Mouse (Mus musculus) spleen, adult 2 months (tissue): ENCODE data around the gene Fcgr2b. TPM values are rescaled to one million over a fixed set of nuclear protein-coding genes. Genes with fewer than 3 reads are reported as not detected.
"Not testable (repeated sequence)": the region's sequence is repeated elsewhere in the genome, so short reads cannot be mapped to it uniquely, and the experiment has no call there.

ENCODE experiments used
- DNase-seq, 2 experiments: peaks; one replicate each; pipeline versions ENCODE4 v3.0.0 to v3.0.0-alpha.2; 2012 to 2021; ENCODE audit warnings: low spot score in 2 of 2, low read depth in 1 of 2
- H3K27ac ChIP-seq: fragments of 200-500 bp; 2 replicates; pipeline ENCODE4 v1.5.1; 2012; ENCODE audit warnings: low read length, inconsistent platforms; ENCODE audit not compliant: insufficient read depth
- H3K27me3 ChIP-seq: fragments of 200-500 bp; 2 replicates; pipeline ENCODE4 v1.6.1; 2012; ENCODE audit warnings: mild to moderate bottlenecking, moderate library complexity, low read length, inconsistent platforms; ENCODE audit not compliant: control insufficient read depth, insufficient read depth
- H3K36me3 ChIP-seq: fragments of 200-500 bp; 2 replicates; pipeline ENCODE4 v1.6.1; 2012; ENCODE audit warnings: mild to moderate bottlenecking, low read length, inconsistent platforms; ENCODE audit not compliant: control insufficient read depth, insufficient read depth
- H3K4me1 ChIP-seq: fragments of 200-500 bp; 2 replicates; pipeline ENCODE4 v1.6.1; 2011; ENCODE audit warnings: inconsistent platforms; ENCODE audit not compliant: control insufficient read depth, insufficient read depth, insufficient read length
- H3K4me3 ChIP-seq: fragments of 200-500 bp; 2 replicates; pipeline ENCODE4 v1.5.1; 2011; ENCODE audit warnings: mild to moderate bottlenecking, inconsistent platforms; ENCODE audit not compliant: insufficient read depth, insufficient read length; ENCODE audit errors: extremely low read depth
- CTCF ChIP-seq: fragments of 200-500 bp; IDR thresholded peaks from 2 replicates; pipeline ENCODE4 v1.5.1; 2011; ENCODE audit warnings: mild to moderate bottlenecking, inconsistent platforms; ENCODE audit not compliant: insufficient read depth, insufficient read length, insufficient replicate concordance; ENCODE audit errors: extremely low read depth
- POLR2A ChIP-seq: fragments of 200-500 bp; IDR thresholded peaks from 2 replicates; pipeline ENCODE4 v1.6.1; 2011; ENCODE audit warnings: low read depth, low read length, inconsistent platforms
- WGBS: fragments of 180-500 bp; shearing (Covaris S2); methylation state at CpG from one replicate; pipeline ENCODE4 v1.1.7; 2018; 5-methylcytosine and 5-hydroxymethylcytosine counted together
- polyA plus RNA-seq: library from polyadenylated mRNA; depleted of rRNA; stranded (reverse); fragments of >200 nt; gene quantifications from 2 replicates; pipeline ENCODE4 v1.2.3, GENCODE M21; 2012

The Fcgr2b gene
- polyA plus RNA-seq, 1 experiment: 71.3 TPM

DNA sequence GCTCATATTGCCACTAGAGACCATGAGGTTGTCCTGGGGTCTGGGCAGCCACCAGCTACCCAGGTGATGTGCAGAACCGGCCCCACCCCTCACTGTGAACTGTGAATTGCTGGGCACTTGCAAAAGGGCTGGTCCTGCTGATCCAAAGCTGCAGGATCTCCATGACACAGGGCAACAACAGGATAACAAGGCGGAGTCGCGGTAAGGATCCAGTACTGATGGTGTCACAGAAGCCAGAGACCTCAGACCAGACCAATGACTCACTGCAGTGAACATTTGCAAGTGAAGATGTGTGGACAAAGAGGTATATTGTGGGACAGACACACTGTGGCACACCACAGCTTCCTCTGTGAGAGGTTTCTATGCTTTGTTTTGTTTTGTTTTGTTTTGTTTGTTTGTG is 2.3 kb upstream of the Fcgr2b start:
- no peak for DNase-seq
- Histone ChIP-seq H3K4me1 (peaks cover 20% of the 10 kb centered on the region), H3K36me3 (no peaks in the 10 kb centered on the region), H3K27ac (no peak overlapping the region), H3K4me3 (no peak overlapping the region), H3K27me3 (no peaks in the 10 kb centered on the region)
- TF ChIP-seq POLR2A (no peak), CTCF (no peak)
- 89% methylated on average over 4 of the region's 4 CpGs for WGBS

DNA sequence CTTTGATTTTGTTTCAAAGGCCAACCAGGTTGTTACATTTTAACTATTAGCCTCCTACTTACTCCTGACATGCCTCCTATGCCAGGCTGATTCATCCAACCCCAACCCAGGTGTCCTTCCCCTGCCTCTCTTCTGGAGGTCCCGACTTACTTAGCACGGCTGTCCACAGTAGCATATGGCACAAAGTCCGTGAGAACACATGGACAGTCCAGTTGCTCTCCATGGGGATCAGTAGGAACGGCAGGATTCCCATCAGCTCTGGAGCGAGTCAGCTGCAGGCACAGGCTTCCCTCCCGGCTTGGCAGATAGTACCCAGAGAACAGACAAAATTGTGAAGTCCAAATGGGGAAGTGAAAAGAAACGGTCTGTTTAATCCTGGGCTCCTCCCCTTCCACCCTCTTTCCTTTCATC is 591 bp downstream of the Fcgr2b start:
- H3K4me1 ChIP-seq: peaks cover 14% of the 10 kb centered on the region
- TF ChIP-seq CTCF (no peak), POLR2A (peak; percentile 21; the same call in 1 of the 2 replicates)
- DNase-seq: peak; percentile 51 to 53
- WGBS: 8% methylated on average over 7 of the region's 7 CpGs
- H3K27me3 ChIP-seq: no peaks in the 10 kb centered on the region
- H3K4me3 ChIP-seq: peak overlapping the region; percentile 83
- H3K27ac ChIP-seq: peak overlapping the region; percentile 87
- no peaks in the 10 kb centered on the region for H3K36me3 ChIP-seq

GRCm38 (mm10) chr1:170975350-170975749 is 997 bp downstream of the Fcgr2b start:
- not testable (repeated sequence) for H3K27me3 ChIP-seq, H3K36me3 ChIP-seq, DNase-seq
- Histone ChIP-seq H3K4me3 (peak overlapping the region; percentile 83), H3K27ac (peak overlapping the region; percentile 87; the same call in 1 of the 2 replicates), H3K4me1 (peaks cover 14% of the 10 kb centered on the region)
- 35% methylated on average over 2 of the region's 2 CpGs for whole genome bisulfite sequencing

DNA sequence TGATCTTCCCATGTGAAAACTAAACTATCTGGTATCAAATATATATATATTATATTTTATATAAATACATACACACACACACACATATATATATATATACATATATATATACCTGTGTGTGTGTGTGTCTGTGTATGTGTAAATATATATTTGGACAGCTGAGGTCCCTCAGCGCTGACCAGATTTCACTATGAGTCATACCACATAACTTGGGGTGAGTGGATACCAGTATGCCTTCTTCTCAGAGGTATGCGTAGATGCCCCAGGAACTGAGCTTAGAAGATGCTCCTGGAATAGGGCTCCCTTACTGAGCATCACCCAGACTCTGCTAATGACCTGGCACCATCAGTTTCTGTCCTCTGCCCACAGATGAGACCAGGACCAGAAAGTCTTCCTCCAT is 1.6 kb downstream of the Fcgr2b start:
- Histone ChIP-seq H3K27me3 (no peaks in the 10 kb centered on the region), H3K4me3 (peak overlapping the region; percentile 46), H3K4me1 (peaks cover 14% of the 10 kb centered on the region), H3K27ac (0 out of 2 replicates have a peak overlapping the region, but pooled peaks have one; percentile 12), H3K36me3 (no peaks in the 10 kb centered on the region)
- DNase-seq: no peak
- 83% methylated on average over 2 of the region's 2 CpGs for WGBS
- no peak for TF ChIP-seq CTCF
- no peak for TF ChIP-seq POLR2A

GRCm38 (mm10) chr1:170974171-170974570 is 2.2 kb downstream of the Fcgr2b start:
- H3K36me3 ChIP-seq: peaks cover 4% of the 10 kb centered on the region
- DNase-seq: no peak
- H3K4me1 ChIP-seq: peaks cover 14% of the 10 kb centered on the region
- no peak overlapping the region for H3K27ac ChIP-seq
- peak overlapping the region; percentile 19; the same call in 1 of the 2 replicates for H3K4me3 ChIP-seq
- no peaks in the 10 kb centered on the region for H3K27me3 ChIP-seq
- 68% methylated on average over 8 of the region's 8 CpGs for WGBS
- TF ChIP-seq POLR2A (no peak), CTCF (no peak)

GRCm38 (mm10) chr1:170972936-170973335 is 3.4 kb downstream of the Fcgr2b start:
- 40% methylated on average over 4 of the region's 4 CpGs for WGBS
- DNase-seq: no peak

DNA sequence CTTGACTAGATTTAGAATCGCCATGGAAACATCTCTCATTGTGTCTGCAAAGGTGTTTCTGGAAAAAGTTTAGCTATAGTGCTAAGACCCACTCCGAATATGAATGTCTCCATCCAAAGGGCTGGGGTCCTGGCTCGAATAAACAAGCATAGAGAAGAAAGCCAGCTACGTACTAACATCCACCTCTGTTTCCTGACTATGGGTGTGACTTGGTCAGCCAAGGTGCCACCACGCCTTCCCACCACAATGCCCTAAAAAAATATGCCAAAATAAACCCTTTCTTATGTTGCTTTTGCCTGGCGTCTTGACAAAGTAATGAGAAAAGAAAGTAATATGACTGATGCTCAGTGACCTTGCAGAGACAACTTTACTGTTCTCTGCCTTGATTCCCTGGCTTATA is 3.9 kb downstream of the Fcgr2b start:
- Histone ChIP-seq H3K27ac (no peak overlapping the region), H3K27me3 (no peaks in the 10 kb centered on the region), H3K4me1 (peaks cover 14% of the 10 kb centered on the region), H3K36me3 (peaks cover 12% of the 10 kb centered on the region), H3K4me3 (no peak overlapping the region)
- WGBS: 85% methylated on average over 6 of the region's 6 CpGs
- TF ChIP-seq POLR2A (no peak), CTCF (no peak)
- DNase-seq: no peak

More at GRCm38 (mm10) chr1:170972936-170973335, 3.4 kb downstream of the Fcgr2b start:
- peaks cover 10% of the 10 kb centered on the region for H3K36me3 ChIP-seq
- no peaks in the 10 kb centered on the region for H3K27me3 ChIP-seq
- no peak for TF ChIP-seq CTCF
- no peak for TF ChIP-seq POLR2A
- H3K27ac ChIP-seq: no peak overlapping the region
- peaks cover 14% of the 10 kb centered on the region for H3K4me1 ChIP-seq
- H3K4me3 ChIP-seq: peak overlapping the region; percentile 4; the same call in 1 of the 2 replicates
